In genomic region chr2:172825785-172826145, GRCm38 (mm10) we compare ENCODE assay signal across 12 mouse cellular contexts.
"Had no signal": no experiment of that assay in that cellular context is flagged by ENCODE, and none has a peak within 500 bp of the region (broad histone marks: within the 10 kb centered on the region; RNA-seq: fewer than 3 reads in every experiment).

No protein-coding gene starts in this region.

- ATAC-seq: inflammation-experienced regulatory T-cells, adult 6 months; intestine, postnatal 0 days; liver, embryonic 12.5 days had no signal

- H3K36me3 ChIP-seq: heart, embryonic 10.5 days; heart, embryonic 12.5 days; hindbrain, embryonic 10.5 days; hindbrain, embryonic 12.5 days; intestine, embryonic 15.5 days; limb, embryonic 13.5 days; limb, embryonic 15.5 days; liver, embryonic 12.5 days had no signal

- H3K4me3 ChIP-seq: gastrocnemius, adult 2 months; hindbrain, embryonic 12.5 days; layer of hippocampus, adult 2 months; liver, embryonic 12.5 days had no signal
